Mouse (Mus musculus) kidney, postnatal 10 days (tissue): ENCODE measurements around the gene Grb7.

Experiments
- DNase-seq: peaks from one replicate; pipeline ENCODE4 v3.0.0; 2021; ENCODE audit warnings: mixed read lengths

Gene Grb7

DNA sequence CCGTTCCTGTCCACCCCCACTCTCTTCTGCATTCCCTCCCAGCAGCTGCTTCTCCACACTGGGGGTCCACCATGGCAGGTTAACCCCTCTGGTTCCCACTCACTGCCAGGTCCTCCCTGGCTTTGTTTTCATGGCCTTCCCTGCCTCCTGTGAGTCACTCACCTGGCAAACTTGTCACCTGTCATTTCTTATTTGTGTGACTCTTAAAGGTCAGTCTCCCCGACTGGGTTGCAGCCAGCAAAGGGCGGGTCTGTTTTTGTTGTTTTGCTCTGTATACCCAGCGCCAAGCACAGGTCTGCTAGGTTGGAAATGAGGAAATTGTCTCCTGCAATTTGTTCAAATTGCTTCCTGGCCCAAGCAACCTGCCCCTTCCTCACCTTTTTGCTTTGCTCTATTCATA is 515 bp upstream of the Grb7 start:
- peak; percentile 53 for DNase-seq

GRCm38 (mm10) chr11:98446562-98447474 is 624 bp downstream of the Grb7 start:
- DNase-seq: peak; percentile 79

GRCm38 (mm10) chr11:98447475-98447834 is 1.3 kb downstream of the Grb7 start:
- no peak for DNase-seq

- peak; percentile 74 for DNase-seq
Observed at GRCm38 (mm10) chr11:98448191-98448790, 2.1 kb downstream of the Grb7 start.

DNA sequence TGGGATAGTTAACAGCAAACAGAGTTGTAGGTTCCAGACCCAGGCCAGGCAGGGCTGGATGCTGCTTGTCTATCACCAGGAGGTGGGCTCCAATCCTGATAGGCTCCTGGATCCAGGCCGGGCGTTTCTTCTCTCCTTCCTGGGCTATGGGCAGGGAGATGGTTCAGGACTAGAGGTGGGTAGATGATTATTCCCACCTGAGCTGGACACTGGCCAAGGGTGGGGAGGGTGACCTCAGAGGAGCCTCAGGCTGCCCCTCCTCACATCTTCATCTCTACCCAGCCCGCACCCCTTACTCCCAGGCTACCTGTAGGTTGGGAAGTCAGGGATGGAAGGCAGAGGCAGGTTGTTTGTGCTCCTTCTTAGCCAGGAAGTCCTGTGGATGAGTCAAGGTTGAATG is 3.2 kb downstream of the Grb7 start:
- DNase-seq: peak; percentile 42

- DNase-seq: peak; percentile 47
Observed at GRCm38 (mm10) chr11:98449921-98450771, 4.0 kb downstream of the Grb7 start.

- no peak for DNase-seq
Observed at GRCm38 (mm10) chr11:98455484-98455883, 9.3 kb downstream of the Grb7 start.

GRCm38 (mm10) chr11:98456545-98456944 is 10.4 kb downstream of the Grb7 start:
- DNase-seq: no peak

GRCm38 (mm10) chr11:98456945-98457344 is 10.8 kb downstream of the Grb7 start:
- no peak for DNase-seq

DNA sequence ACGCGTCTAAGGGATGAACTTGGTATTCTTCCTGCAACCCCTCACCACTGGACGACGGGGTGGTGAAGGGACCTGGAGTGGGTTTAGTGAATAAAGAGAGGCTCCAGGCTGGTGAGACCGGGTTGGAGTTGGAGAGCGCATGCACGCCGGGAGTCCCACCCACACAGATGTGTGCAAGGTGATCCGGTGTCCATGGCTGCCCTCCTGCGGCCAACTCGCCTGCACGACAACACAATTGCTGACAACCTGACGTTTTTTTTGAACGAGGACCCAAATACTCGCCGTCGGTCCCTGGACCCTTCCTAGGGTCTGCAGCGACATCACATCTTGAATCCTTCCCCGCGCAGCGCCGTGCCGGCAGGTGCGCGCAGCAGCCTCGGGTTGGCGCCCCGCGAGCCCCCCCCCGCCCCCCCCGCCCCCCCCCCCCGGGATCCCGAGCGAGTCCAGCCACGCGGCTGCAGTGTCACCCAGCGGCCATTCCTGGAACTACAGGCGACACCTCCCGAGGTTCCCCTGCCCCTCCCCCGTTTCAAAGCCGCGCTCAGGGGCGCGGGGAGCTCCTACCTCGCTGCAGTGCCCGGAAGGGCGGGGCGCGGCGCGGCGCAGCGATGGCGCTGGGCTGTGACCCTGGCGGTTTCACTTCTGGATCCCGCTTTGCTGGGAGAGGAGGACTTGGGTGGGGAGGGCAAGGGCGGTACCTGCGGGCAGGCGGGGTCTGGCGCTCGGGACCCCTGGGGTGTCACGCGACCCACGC is 11.3 kb downstream of the Grb7 start:
- DNase-seq: peak; percentile 93

GRCm38 (mm10) chr11:98458121-98458990 is 12.2 kb downstream of the Grb7 start:
- no peak for DNase-seq

DNA sequence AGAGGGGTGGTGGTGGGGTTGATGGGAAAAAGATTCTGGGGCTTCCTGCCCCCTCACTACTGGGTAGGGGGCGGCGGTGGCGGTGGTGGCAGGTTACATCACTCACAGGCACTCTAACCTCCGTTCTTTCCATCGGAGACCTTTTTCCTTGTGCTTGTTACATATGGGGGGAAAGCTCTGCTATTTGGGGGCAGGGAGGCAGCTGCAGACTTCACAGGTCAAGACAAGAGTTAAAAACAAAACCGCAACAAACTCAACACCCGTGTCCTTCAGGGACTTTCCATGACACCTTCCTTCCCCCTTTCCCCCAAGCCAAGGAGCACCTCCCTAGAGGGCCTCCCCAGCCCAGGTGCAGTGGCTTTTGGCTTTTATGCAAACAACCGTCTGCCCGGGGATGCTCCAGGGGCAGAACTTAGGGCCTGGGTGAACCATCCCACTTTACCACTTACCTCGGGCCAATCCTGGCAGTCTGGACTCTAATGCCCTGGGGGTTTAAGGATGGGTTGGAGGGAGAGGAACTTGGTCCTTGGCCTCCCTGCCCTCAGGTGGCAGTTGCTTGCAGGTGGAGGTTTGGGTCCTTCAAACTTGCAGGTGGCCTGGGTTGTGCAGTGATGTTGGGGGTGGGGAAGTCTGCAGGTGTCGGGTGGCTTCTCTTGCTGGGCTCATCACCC is 13.0 kb downstream of the Grb7 start:
- no peak for DNase-seq

GRCm38 (mm10) chr11:98459860-98460259 is 13.7 kb downstream of the Grb7 start:
- no peak for DNase-seq

DNA sequence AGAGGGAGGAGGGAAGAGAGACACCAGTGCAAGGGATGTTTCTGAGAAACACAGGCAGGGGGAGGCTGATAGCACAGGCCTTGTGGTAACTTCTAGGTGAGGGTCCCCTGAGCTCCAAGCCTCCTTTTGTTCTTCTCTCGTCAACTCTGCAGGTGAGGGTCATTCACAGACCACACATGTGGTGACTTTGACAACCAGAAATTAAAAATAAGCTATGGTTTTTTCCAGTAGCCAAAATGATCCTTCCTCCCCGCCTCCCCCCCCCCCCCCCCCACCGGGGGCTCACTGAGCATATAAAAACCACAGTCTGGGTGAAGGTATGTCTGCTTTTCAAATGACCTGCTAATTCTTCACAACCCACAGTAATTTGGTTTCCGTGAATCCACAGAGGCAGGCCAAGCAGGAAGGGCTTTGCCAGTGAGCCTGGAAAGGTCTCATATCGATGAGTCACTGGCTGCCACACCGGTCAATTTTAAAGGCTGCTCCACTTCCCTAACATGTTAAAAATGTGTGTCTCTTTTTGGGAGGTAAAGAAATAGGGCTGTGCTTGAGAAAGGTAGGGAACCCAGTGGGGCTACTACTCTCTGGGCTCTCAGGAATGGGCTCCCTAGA is 15.0 kb downstream of the Grb7 start:
- no peak for DNase-seq

GRCm38 (mm10) chr11:98462255-98462654 is 16.1 kb downstream of the Grb7 start:
- no peak for DNase-seq

GRCm38 (mm10) chr11:98463911-98464310 is 17.7 kb downstream of the Grb7 start:
- no peak for DNase-seq

DNA sequence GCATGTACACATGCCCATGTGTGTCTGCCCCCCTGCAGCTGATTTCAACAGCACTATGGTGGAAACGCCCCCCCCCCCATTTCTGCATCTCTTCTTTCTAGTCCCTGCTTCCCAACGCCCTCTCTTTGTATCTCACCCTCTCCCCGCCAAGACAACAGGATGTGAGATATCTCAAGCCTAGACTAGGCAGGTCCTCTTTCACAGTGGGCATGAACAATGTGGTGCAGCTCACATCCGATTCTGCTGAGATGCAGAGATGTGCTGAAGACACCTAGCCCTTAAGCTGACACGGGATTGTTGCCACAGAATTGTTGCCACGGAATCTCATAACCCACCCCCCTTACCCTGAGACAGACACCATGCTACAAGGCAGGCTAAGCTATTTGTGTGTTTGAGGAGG is 18.3 kb downstream of the Grb7 start:
- DNase-seq: no peak

- DNase-seq: no peak
Observed at GRCm38 (mm10) chr11:98469761-98470714, 23.8 kb downstream of the Grb7 start.

GRCm38 (mm10) chr11:98470795-98471194 is 24.6 kb downstream of the Grb7 start:
- no peak for DNase-seq
